Mouse (Mus musculus): ENCODE data around the gene Rabep2.
"Not testable (repeated sequence)": the region's sequence is repeated elsewhere in the genome, so short reads cannot be mapped to it uniquely, and the experiment has no call there.

Gene Rabep2

GRCm38 (mm10) chr7:126464121-126464520 lies 35.6 kb downstream of the Rabep2 start:
- DNase-seq (ENCODE audit: inconsistent ontology term): no peak

GRCm38 (mm10) chr7:126464836-126465235 lies 36.3 kb downstream of the Rabep2 start:
- no peak for DNase-seq (ENCODE audit: inconsistent ontology term)

- no peak for DNase-seq (ENCODE audit: inconsistent ontology term)
Measured at GRCm38 (mm10) chr7:126465246-126466030, 36.9 kb downstream of the Rabep2 start.

- no peak for DNase-seq (ENCODE audit: inconsistent ontology term)
Measured at GRCm38 (mm10) chr7:126466116-126466515, 37.6 kb downstream of the Rabep2 start.

GRCm38 (mm10) chr7:126466707-126467106 lies 38.1 kb downstream of the Rabep2 start:
- no peak for DNase-seq (ENCODE audit: inconsistent ontology term)

- no peak for DNase-seq (ENCODE audit: inconsistent ontology term)
Measured at GRCm38 (mm10) chr7:126467271-126467670, 38.7 kb downstream of the Rabep2 start.

- DNase-seq (ENCODE audit: inconsistent ontology term): no peak
Measured at GRCm38 (mm10) chr7:126467834-126468627, 39.5 kb downstream of the Rabep2 start.

GRCm38 (mm10) chr7:126470077-126470476 lies 41.5 kb downstream of the Rabep2 start:
- DNase-seq (ENCODE audit: inconsistent ontology term): no peak

- DNase-seq (ENCODE audit: inconsistent ontology term): no peak
Measured at GRCm38 (mm10) chr7:126471361-126471760, 42.8 kb downstream of the Rabep2 start.

GRCm38 (mm10) chr7:126471853-126472252 lies 43.3 kb downstream of the Rabep2 start:
- DNase-seq (ENCODE audit: inconsistent ontology term): no peak

GRCm38 (mm10) chr7:126472306-126472705 lies 43.7 kb downstream of the Rabep2 start:
- no peak for DNase-seq (ENCODE audit: inconsistent ontology term)

GRCm38 (mm10) chr7:126472713-126473112 lies 44.2 kb downstream of the Rabep2 start:
- DNase-seq (ENCODE audit: inconsistent ontology term): no peak

- no peak for DNase-seq (ENCODE audit: inconsistent ontology term)
Measured at GRCm38 (mm10) chr7:126473470-126474086, 45.0 kb downstream of the Rabep2 start.

- peak; percentile 79 for DNase-seq (ENCODE audit: inconsistent ontology term)
Measured at GRCm38 (mm10) chr7:126474486-126474955, 46.0 kb downstream of the Rabep2 start.

- peak; percentile 99 for DNase-seq (ENCODE audit: inconsistent ontology term)
Measured at GRCm38 (mm10) chr7:126474993-126475581, 46.5 kb downstream of the Rabep2 start, which contains the start of gene Sh2b1. Sh2b1 (minus strand) TSS chr7:126475424.

GRCm38 (mm10) chr7:126481699-126482098 lies 53.1 kb downstream of the Rabep2 start:
- peak; percentile 56 for DNase-seq (ENCODE audit: inconsistent ontology term)

GRCm38 (mm10) chr7:126482392-126482871 lies 53.9 kb downstream of the Rabep2 start:
- peak; percentile 95 for DNase-seq (ENCODE audit: inconsistent ontology term)

- DNase-seq (ENCODE audit: inconsistent ontology term): peak; percentile 94
Measured at GRCm38 (mm10) chr7:126487052-126487483, 58.5 kb downstream of the Rabep2 start, which contains the start of gene Tufm. Tufm (plus strand) TSS chr7:126487361.

- DNase-seq (ENCODE audit: inconsistent ontology term): not testable (repeated sequence)
Measured at GRCm38 (mm10) chr7:126487617-126488385, 59.2 kb downstream of the Rabep2 start.

GRCm38 (mm10) chr7:126491005-126491404 lies 62.4 kb downstream of the Rabep2 start:
- DNase-seq (ENCODE audit: inconsistent ontology term): no peak

GRCm38 (mm10) chr7:126491973-126492372 lies 63.4 kb downstream of the Rabep2 start:
- no peak for DNase-seq (ENCODE audit: inconsistent ontology term)

Data from Muller cell, postnatal 12 days (primary cell).